Mouse (Mus musculus): ENCODE results near the gene Synj2bp.
"Not testable (repeated sequence)": the region's sequence is repeated elsewhere in the genome, so short reads cannot be mapped to it uniquely, and the experiment has no call there.

Gene Synj2bp

DNA sequence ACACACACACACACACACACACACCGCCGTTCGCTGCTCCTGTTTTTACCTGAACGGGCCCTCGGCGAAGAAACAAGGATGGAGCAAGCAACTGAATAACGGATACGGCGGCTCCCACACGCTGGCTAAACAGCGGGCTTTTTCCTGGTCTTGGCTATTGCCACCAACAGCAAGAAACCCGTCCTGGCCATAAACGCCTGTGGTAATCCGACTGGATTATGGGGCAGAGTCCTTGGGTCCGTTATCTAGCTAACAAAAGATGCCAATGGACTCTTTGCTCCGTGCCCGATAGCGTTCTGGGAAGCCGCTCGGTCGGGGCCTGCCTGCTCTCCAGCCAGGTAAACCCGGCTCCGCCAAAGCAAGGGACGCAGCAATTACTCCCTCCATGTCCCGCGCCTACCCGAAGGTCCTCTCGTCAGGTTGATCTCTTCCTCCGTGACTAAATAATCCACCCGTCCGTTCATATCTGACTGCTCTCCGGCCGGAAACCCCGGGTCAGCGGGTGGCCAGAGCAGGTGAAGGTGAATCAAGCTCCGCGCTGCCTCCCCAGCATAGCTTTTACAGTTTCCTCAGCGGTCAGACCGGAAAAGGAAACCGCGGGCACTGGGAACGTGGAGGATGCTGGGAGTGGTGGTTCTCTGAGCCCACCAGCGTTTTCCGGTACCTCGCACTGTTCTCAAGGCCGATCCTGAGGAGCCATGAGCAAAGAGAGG, at the start of gene Synj2bp, which contains the start of gene Gm20498:
Gene Synj2bp, minus strand, starts transcription at position 596 of the 713 bp plus-strand sequence.
Gene Gm20498, minus strand, starts transcription at position 590 of the 713 bp plus-strand sequence.
- DNase-seq = peak; percentile 84

DNA sequence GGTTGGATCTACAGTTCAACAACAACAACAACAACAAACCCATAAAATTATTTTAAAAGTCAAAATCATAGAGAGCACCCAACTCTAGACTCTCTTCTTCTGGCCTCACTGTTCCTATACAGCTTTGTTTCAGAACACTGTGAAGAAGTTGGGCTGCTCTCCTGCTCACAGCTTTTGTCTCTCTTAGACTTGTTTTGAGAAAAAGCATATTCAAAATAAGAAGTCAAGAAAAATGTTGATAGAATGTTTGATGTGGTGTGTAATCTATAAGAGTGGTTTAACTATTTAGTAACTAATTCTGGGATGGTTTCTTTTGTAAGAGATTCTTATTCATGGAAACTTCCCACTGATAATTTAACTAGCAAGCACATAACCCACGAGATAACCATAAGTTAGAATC, 35.7 kb upstream of the Synj2bp start, which contains the start of gene Adam21:
Gene Adam21, minus strand, starts transcription at position 101 of the 400 bp plus-strand sequence.
- DNase-seq = no peak

- no peak for DNase-seq
These were observed 35.2 kb upstream of the Synj2bp start for GRCm38 (mm10) chr12:81567931-81568330.

- DNase-seq = no peak
These were observed 31.5 kb upstream of the Synj2bp start for GRCm38 (mm10) chr12:81564173-81564572.

GRCm38 (mm10) chr12:81549286-81549685, 16.6 kb upstream of the Synj2bp start:
- DNase-seq = no peak

DNA sequence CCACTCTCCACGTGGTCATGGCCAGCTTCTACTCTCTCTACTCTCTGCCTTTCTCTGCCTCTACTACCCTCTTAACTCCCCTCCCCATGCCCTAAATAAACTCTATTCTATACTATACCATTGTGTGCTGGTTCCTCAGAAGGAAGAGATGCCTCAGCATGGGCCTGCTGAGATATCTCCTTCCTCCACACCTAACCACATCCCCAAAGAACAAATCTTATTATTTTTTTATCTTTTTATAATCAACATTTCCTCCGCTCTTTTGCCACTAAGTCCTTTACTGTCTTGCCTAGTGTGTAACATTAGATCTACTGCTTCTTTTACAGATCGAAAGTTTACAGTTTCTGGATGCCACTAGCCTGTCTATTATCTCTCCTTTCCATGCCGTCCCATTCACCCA, 14.5 kb upstream of the Synj2bp start:
- DNase-seq = no peak

GRCm38 (mm10) chr12:81533029-81533419, 313 bp upstream of the Synj2bp start:
- DNase-seq = no peak

DNA sequence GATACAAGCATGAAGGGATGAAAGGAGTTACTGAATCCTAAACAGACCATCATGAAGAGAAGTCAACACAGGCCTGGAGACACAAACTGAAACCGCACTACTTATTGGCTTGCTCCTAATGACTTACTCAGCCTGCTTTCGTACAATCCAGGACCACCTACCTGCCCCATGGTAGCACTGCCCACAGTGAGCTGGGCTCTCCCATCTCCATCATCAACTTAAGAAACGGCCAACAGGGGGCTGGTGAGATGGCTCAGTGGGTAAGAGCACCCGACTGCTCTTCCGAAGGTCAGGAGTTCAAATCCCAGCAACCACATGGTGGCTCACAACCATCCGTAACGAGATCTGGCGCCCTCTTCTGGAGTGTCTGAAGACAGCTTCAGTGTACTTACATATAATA, 2.1 kb downstream of the Synj2bp start:
- DNase-seq = not testable (repeated sequence)

DNA sequence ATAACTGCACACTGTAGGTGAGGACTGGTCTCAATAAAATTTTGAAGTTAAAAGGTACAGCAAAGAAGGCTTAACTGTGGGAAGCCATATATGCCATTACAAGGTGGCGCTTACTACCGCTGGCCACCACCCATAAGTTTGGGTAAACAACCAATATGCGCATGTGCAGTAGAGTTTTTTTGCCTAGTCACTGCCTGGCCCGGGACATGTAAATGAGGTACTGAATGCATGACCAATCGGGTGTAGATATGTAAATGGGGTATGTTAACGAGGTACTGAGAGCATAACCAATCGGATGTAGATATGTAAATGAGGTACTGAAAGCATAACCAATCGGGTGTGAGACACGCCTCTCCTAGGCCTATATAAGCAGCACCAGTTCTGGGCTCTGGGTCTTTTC, 35.8 kb downstream of the Synj2bp start:
- not testable (repeated sequence) for DNase-seq

DNA sequence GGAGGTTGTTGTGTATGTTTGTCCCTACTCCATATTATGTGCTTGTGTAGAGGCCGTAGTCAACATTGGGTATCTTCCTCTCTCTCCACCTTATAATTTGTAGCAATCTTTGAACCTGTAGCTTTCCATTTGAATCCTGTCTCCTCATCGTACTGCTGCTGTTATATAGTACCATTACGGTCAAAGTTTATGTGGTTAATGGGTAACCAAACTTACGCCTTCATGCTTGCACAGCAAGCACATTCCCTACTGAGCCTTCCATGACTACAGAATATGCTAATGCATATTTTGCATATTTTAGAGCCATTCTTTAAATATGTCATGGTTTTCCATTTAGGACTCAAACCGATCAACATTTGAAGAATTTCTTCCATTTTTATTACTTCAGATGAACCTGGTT, 42.2 kb downstream of the Synj2bp start:
- no peak for DNase-seq

- DNase-seq = peak; percentile 26
These were observed 47.4 kb downstream of the Synj2bp start for GRCm38 (mm10) chr12:81485311-81485710.

DNA sequence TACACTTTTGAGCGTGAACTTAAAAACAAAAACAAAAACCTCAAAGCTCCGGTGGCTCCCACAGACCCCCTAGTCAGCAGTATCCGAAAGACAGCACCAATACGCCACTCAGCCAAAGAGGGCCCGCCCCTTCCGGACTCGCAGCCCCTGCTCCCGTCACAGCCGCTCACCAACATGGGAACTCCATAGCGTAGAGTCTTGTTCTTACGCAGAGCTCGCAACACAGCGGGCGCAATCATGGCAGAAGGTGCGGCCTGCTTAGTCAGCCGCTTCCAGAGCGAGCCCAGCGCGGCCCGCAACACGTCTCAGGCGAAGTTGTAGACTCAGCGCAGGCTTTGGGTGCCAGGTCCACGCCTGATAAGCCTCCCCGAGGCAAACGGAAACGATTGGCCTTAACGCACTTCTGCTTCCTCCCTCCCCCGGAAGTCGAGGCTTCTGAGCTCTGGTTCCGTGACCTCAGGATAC, 48.0 kb downstream of the Synj2bp start, which contains the start of gene Cox16:
Gene Cox16, minus strand, starts transcription at position 401 of the 465 bp plus-strand sequence.
- peak; percentile 91 for DNase-seq

DNA sequence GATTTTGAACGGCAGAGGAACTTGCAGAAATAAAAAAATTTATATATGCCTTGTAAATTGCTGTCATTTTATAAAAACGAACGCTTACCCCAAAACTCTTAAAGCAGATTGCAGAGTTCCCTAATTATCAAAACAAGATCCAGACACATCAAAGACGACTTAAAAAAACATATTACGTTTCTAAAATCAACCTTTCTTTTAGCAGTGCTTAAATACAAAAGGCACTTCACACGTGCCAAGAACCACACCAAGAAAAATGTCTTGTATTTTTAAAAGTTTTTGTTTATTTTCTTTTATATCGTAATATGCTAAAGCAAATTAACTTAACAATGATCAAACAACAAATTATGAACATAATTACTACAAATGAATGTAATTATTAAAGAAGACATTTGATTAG, 48.5 kb downstream of the Synj2bp start:
- no peak for DNase-seq

- peak; percentile 44 for DNase-seq
These were observed 49.1 kb downstream of the Synj2bp start for GRCm38 (mm10) chr12:81483656-81484055.

- DNase-seq = not testable (repeated sequence)
These were observed 73.7 kb downstream of the Synj2bp start for GRCm38 (mm10) chr12:81459051-81459450.

Measured in thymus, postnatal 4 days (tissue).